Mouse (Mus musculus) MEL (cell line): ENCODE data around the gene Rnf212b.

Experiments
- ELF1 ChIP-seq: IDR thresholded peaks from 2 replicates; pipeline ENCODE4 v1.6.1; 2014; ENCODE audit warnings: low read depth, mild to moderate bottlenecking, inconsistent platforms, low read length, improper control_type of control experiment, moderate library complexity
- GATA1 ChIP-seq: IDR thresholded peaks from 2 replicates; pipeline ENCODE4 v1.6.1; 2011; ENCODE audit warnings: low read depth, low read length, improper control_type of control experiment
- NELFE ChIP-seq: IDR thresholded peaks from 2 replicates; pipeline ENCODE4 v1.6.1; 2011; ENCODE audit warnings: low read depth, low read length, improper control_type of control experiment
- POLR2A ChIP-seq, 2 experiments: IDR thresholded peaks; 2 replicates each; pipeline ENCODE4 v1.6.1; 2011 to 2012; ENCODE audit warnings: low read length in 2 of 2, mild to moderate bottlenecking in 2 of 2, control low read depth in 1 of 2, improper control_type of control experiment in 1 of 2, low read depth in 1 of 2, moderate library complexity in 1 of 2; ENCODE audit not compliant: control insufficient read depth in 1 of 2, insufficient read depth in 1 of 2, poor library complexity in 1 of 2
- RCOR1 ChIP-seq: IDR thresholded peaks from 2 replicates; pipeline ENCODE4 v1.6.1; 2012; ENCODE audit warnings: low read depth, mild to moderate bottlenecking, inconsistent platforms, low read length, improper control_type of control experiment
- SMC3 ChIP-seq: IDR thresholded peaks from 2 replicates; pipeline ENCODE4 v1.6.1; 2011; ENCODE audit warnings: low read depth, low read length, improper control_type of control experiment
- TCF12 ChIP-seq: IDR thresholded peaks from 2 replicates; pipeline ENCODE4 v1.6.1; 2014; ENCODE audit warnings: low read depth, mild to moderate bottlenecking, inconsistent platforms, low read length, improper control_type of control experiment, moderate library complexity
- ZC3H11A ChIP-seq: IDR thresholded peaks from 2 replicates; pipeline ENCODE4 v1.6.1; 2012; ENCODE audit warnings: low read depth, mild to moderate bottlenecking, inconsistent platforms, low read length, improper control_type of control experiment

DNA sequence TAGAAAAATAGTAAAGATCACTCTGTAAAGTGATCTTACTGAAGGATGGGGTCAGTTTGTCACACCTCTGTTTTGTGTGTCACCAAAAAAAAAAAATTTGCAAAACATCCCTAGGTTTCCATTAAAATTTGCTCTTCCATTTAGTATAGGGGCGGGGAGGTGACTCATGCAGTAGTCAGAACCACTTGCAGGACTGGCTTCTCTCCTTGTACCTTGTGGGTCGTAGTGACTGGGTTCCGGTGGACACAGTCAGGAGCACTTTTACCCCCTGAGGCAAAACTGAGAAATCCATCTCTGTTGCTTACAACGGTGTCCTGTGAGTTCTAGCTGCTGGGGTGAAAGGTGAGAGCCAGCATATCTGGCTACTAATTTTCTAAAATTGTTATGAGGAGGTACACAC lies 89.7 kb downstream of the Rnf212b start:
- TF ChIP-seq NELFE (no peak), TCF12 (no peak), RCOR1 (no peak), ZC3H11A (no peak), ELF1 (no peak), SMC3 (no peak), GATA1 (no peak), POLR2A (IDR thresholded peaks at IDR 0.05; ENCODE audit: control insufficient read depth in 1 of 2, insufficient read depth in 1 of 2, low read depth in 1 of 2, low read length in 2 of 2, poor library complexity in 1 of 2) (no peak)
